Mouse (Mus musculus) forebrain, embryonic 14.5 days (tissue): ENCODE measurements around the gene C730034F03Rik. TPM values are rescaled to one million over a fixed set of nuclear protein-coding genes. Genes with fewer than 3 reads are reported as not detected.

ENCODE experiments used
- ATAC-seq: fragments of 200-750 bp; cut with Nextera tagmentation; 2 replicates; pipeline ENCODE4 v1.8.0; 2017; ENCODE audit warnings: mild to moderate bottlenecking, moderate library complexity
- DNase-seq: peaks from one replicate; pipeline ENCODE4 v3.0.0-alpha.2; 2015; ENCODE audit warnings: low spot score
- H3K27ac ChIP-seq: fragments of 300-500 bp; sonication (generic); 2 replicates; pipeline ENCODE4 v1.5.1; 2014; ENCODE audit warnings: low read depth, mild to moderate bottlenecking, control low read depth, low read length, moderate library complexity
- H3K27me3 ChIP-seq: fragments of 300-500 bp; sonication (generic); replicated peaks from 2 replicates; pipeline ENCODE4 v1.6.1; 2014; ENCODE audit warnings: low read length, control low read depth, mixed read lengths; ENCODE audit not compliant: control insufficient read depth, insufficient read depth
- H3K36me3 ChIP-seq: fragments of 300-500 bp; sonication (generic); 2 replicates; pipeline ENCODE4 v1.6.1; 2014; ENCODE audit warnings: low read length, control low read depth; ENCODE audit not compliant: control insufficient read depth, insufficient read depth
- H3K4me1 ChIP-seq: fragments of 300-500 bp; sonication (generic); 2 replicates; pipeline ENCODE4 v1.6.1; 2014; ENCODE audit warnings: antibody characterized with exemption, low read length, control low read depth; ENCODE audit not compliant: control insufficient read depth, insufficient read depth
- H3K4me2 ChIP-seq: fragments of 300-500 bp; sonication (generic); 2 replicates; pipeline ENCODE4 v1.6.1; 2014; ENCODE audit warnings: mild to moderate bottlenecking, control low read depth, low read length
- H3K4me3 ChIP-seq: fragments of 300-500 bp; sonication (generic); 2 replicates; pipeline ENCODE4 v1.5.1; 2014; ENCODE audit warnings: low read depth, low read length, control low read depth
- H3K9ac ChIP-seq: fragments of 300-500 bp; sonication (generic); 2 replicates; pipeline ENCODE4 v1.6.1; 2014; ENCODE audit warnings: mild to moderate bottlenecking, low read length, control low read depth, moderate library complexity
- H3K9me3 ChIP-seq: fragments of 300-500 bp; sonication (generic); replicated peaks from 2 replicates; pipeline ENCODE4 v1.6.1; 2016; ENCODE audit warnings: low read length, control low read depth, mixed read lengths; ENCODE audit not compliant: control insufficient read depth
- WGBS: fragments of 180-500 bp; shearing (Covaris S2); extraction: QIAGEN DNeasy Blood & Tissue Kit; methylation state at CpG from one replicate; pipeline ENCODE4 v1.1.7; 2014; 5-methylcytosine and 5-hydroxymethylcytosine counted together
- polyA plus RNA-seq: library from polyadenylated mRNA; unstranded; fragments of >200 nt; fragmentation: Nextera tagmentation; extraction: Ambion mirVana; gene quantifications from 2 replicates; pipeline ENCODE4 v1.2.1, GENCODE M21; 2014

Gene C730034F03Rik
- polyA plus RNA-seq, 1 experiment from 2014 or later: 1.3 TPM

GRCm38 (mm10) chr15:89475293-89475600 is 45.9 kb downstream of the C730034F03Rik start:
- H3K4me3 ChIP-seq: peak overlapping the region; percentile 52; the same call in 1 of the 2 replicates
- peak overlapping the region; percentile 72 for H3K9ac ChIP-seq
- peaks cover 6% of the 10 kb centered on the region for H3K4me1 ChIP-seq
- ATAC-seq (0 out of 2 replicates have a peak, but pooled peaks have one; percentile 0), DNase-seq (no peak)
- no peaks in the 10 kb centered on the region for H3K36me3 ChIP-seq
- no peaks in the 10 kb centered on the region; the same call in 1 of the 2 replicates for H3K27me3 ChIP-seq
- 89% methylated on average over 7 of the region's 7 CpGs for WGBS
- peak overlapping the region; percentile 89 for H3K4me2 ChIP-seq
- no peaks in the 10 kb centered on the region for H3K9me3 ChIP-seq
- H3K27ac ChIP-seq: no peak overlapping the region

DNA sequence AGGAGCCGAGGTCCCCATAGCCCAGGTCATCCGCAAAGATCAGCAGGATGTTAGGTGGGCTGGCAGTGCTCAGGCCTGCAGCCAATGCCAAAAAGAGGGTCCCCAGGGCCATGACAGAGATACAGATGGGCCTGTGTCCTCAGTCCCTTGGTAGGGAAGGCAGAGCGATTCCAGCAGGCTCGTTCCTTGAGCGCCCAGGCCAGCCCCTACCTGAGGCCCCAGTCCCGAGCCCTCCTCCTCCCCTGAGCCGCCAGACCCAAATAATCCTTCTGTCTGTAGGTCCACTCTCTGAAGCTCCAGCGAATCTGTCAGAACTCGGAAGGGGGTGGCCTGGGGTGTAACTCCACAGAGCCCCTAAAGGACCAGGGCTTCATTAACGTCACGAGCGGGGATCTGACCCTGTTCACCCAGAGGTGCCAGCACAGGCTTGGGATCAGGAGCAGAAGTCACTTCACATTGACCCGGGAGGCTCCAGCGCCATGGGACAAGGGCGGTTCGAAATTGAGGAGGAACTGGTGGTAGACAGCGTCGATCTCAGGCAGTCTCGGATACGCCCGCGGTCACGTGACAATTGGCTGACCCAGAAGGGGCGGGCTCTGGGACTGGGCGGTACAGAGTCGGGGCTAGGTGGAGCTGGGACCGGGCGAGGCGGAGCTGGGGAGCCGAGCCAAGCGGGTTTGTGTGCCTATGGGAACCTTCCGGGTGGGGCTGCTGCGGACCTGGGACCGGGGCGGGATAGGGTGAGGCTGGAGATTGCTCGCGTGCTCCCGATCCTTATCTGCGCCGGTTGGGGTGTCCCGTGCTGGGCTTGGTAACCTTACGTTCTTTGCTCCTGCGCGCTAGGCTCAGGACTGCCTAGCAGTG is 46.5 kb downstream of the C730034F03Rik start:
- Histone ChIP-seq H3K9me3 (no peaks in the 10 kb centered on the region), H3K4me2 (peak overlapping the region; percentile 89), H3K27me3 (no peaks in the 10 kb centered on the region; the same call in 1 of the 2 replicates), H3K4me3 (peak overlapping the region; percentile 52), H3K4me1 (peaks cover 6% of the 10 kb centered on the region), H3K27ac (peak overlapping the region; percentile 63), H3K36me3 (no peaks in the 10 kb centered on the region), H3K9ac (peak overlapping the region; percentile 72)
- WGBS: 8% methylated on average over 44 of the region's 44 CpGs
- ATAC-seq (peak; percentile 98), DNase-seq (peak; percentile 93)

DNA sequence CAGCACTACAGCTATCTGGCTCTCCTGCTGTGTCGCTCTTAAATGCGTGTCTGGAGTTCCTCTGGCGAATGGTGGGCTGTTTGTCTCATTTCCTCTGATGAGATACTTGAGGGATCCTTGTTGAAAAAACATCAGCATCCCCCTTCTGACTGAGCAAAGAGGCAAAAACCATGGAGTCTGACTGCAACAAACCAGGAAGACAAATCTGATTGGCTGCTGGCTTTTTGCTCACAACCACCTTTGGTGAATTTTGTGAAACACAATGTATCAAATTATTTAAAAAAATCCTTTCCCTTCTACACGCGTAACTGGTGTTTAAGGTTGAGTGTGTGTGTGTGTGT is 47.1 kb downstream of the C730034F03Rik start:
- WGBS: 5% methylated on average over 5 of the region's 5 CpGs

DNA sequence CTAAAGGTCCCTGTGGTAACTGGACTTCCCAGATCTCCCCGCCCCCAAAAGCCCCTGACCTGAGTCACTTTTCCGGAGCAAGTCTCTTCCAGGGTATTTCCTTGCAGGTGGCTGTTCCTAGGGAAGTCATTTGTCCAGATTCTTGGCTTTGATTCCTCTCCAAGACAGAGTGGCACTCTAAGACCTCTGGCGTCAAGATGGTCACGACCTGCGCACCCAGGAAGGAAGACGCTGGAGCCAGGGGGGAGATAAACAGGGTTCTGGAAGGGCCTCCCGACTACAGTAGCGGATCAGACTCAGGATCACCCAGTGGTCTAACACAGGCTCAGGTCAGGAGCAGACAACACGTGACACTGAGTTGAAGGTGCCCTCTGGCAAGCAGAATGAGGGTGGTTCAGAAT is 47.7 kb downstream of the C730034F03Rik start, which contains the start of gene Arsa:
Gene Arsa, minus strand, starts transcription at position 335 of the 401 bp plus-strand sequence.
- Histone ChIP-seq H3K27me3 (no peaks in the 10 kb centered on the region; the same call in 1 of the 2 replicates), H3K27ac (peak within 1 kb of the TSS; percentile 63), H3K4me2 (peak within 1 kb of the TSS; percentile 89), H3K36me3 (no peaks in the 10 kb centered on the region), H3K9me3 (no peaks in the 10 kb centered on the region), H3K4me1 (peaks cover 6% of the 10 kb centered on the region), H3K9ac (peak within 1 kb of the TSS; percentile 72), H3K4me3 (peak within 1 kb of the TSS; percentile 52)
- no peak for ATAC-seq
- 33% methylated on average over 9 of the region's 9 CpGs for WGBS
- no peak for DNase-seq

More for the DNA sequence above, 47.1 kb downstream of the C730034F03Rik start:
- Histone ChIP-seq H3K27me3 (no peaks in the 10 kb centered on the region; the same call in 1 of the 2 replicates), H3K27ac (peak overlapping the region; percentile 63), H3K4me2 (peak overlapping the region; percentile 89), H3K9me3 (no peaks in the 10 kb centered on the region), H3K36me3 (no peaks in the 10 kb centered on the region), H3K4me3 (peak overlapping the region; percentile 52), H3K9ac (peak overlapping the region; percentile 72), H3K4me1 (peaks cover 6% of the 10 kb centered on the region)
- DNase-seq: no peak
- no peak; the same call in 1 of the 2 replicates for ATAC-seq

- Histone ChIP-seq H3K27ac (no peak overlapping the region), H3K27me3 (no peaks in the 10 kb centered on the region; the same call in 1 of the 2 replicates), H3K4me2 (no peak overlapping the region), H3K9me3 (no peaks in the 10 kb centered on the region), H3K9ac (no peak overlapping the region), H3K4me1 (peaks cover 6% of the 10 kb centered on the region), H3K4me3 (no peak overlapping the region), H3K36me3 (no peaks in the 10 kb centered on the region)
- 50% methylated on average over 8 of the region's 8 CpGs for WGBS
- ATAC-seq: no peak
- no peak for DNase-seq
Observed at GRCm38 (mm10) chr15:89477806-89478205, 48.4 kb downstream of the C730034F03Rik start.

DNA sequence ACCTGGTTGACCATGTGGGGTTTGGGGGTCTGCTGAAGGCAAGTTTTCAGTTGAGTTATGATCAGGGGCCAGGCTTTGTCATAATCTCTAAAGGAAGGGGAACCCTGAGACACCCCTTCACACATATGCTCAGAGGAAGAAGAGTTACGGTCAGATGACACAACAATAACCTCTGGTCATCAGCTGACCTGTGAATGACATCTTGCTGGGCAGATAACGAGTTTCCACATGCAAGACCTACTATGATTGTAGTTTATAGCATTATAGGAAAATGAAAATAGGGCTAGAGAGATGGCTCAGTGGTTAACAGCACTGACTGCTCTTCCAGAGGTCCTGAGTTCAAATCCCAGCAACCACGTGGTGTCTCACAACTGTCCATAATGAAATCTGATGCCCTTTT is 49.2 kb downstream of the C730034F03Rik start:
- no peak overlapping the region for H3K27ac ChIP-seq

More for the DNA sequence above, 49.2 kb downstream of the C730034F03Rik start:
- Histone ChIP-seq H3K4me2 (no peak overlapping the region), H3K9ac (no peak overlapping the region), H3K4me1 (peaks cover 6% of the 10 kb centered on the region), H3K36me3 (no peaks in the 10 kb centered on the region), H3K27me3 (no peaks in the 10 kb centered on the region; the same call in 1 of the 2 replicates), H3K4me3 (no peak overlapping the region), H3K9me3 (no peaks in the 10 kb centered on the region)
- DNase-seq: no peak
- 87% methylated on average over 3 of the region's 3 CpGs for WGBS
- ATAC-seq: no peak

Other genes starting within 250 kb of the C730034F03Rik start
- gene Plxnb2, start 248.8 kb upstream of the C730034F03Rik start, polyA plus RNA-seq: 101 TPM in 2 replicates
- 39.0 and 49.2 TPM in 2 replicates for gene Dennd6b, start 233.1 kb upstream of the C730034F03Rik start, polyA plus RNA-seq
- 69.4 and 77.1 TPM in 2 replicates for gene Ppp6r2, start 218.0 kb upstream of the C730034F03Rik start, polyA plus RNA-seq
- gene Sbf1, start 114.3 kb upstream of the C730034F03Rik start, polyA plus RNA-seq: 61.8 and 82.8 TPM in 2 replicates
- gene Adm2, start 106.9 kb upstream of the C730034F03Rik start, polyA plus RNA-seq: not detected in 2 replicates
- gene Miox, start 95.2 kb upstream of the C730034F03Rik start, polyA plus RNA-seq: not detected in 2 replicates
- gene Lmf2, start 73.9 kb upstream of the C730034F03Rik start, polyA plus RNA-seq: 19.9 and 22.1 TPM in 2 replicates
- gene Ncaph2, start 73.9 kb upstream of the C730034F03Rik start, polyA plus RNA-seq: 132 and 141 TPM in 2 replicates
- gene Sco2, start 55.7 kb upstream of the C730034F03Rik start, polyA plus RNA-seq: 14.7 and 16.4 TPM in 2 replicates
- gene Tymp, start 52.5 kb upstream of the C730034F03Rik start, polyA plus RNA-seq: 2.4 and 2.8 TPM in 2 replicates
- gene Odf3b, start 50.3 kb upstream of the C730034F03Rik start, polyA plus RNA-seq: 2.8 and 2.9 TPM in 2 replicates
- gene Klhdc7b, start 44.7 kb upstream of the C730034F03Rik start, polyA plus RNA-seq: not detected in 2 replicates
- gene Syce3, start 19.1 kb upstream of the C730034F03Rik start, polyA plus RNA-seq: not detected in 2 replicates
- 0.79 and 0.89 TPM in 2 replicates for gene Cpt1b, start 3.7 kb upstream of the C730034F03Rik start, polyA plus RNA-seq
- gene Gm44502, start 107 bp downstream of the C730034F03Rik start, polyA plus RNA-seq: not detected in 2 replicates
- 59.3 and 66.3 TPM in 2 replicates for gene Chkb, start 319 bp downstream of the C730034F03Rik start, polyA plus RNA-seq
- gene Mapk8ip2, start 24.3 kb downstream of the C730034F03Rik start, polyA plus RNA-seq: 32.1 and 45.0 TPM in 2 replicates
- 14.0 and 16.5 TPM in 2 replicates for gene Arsa, start 47.8 kb downstream of the C730034F03Rik start, polyA plus RNA-seq
- 4.8 and 6.0 TPM in 2 replicates for gene Shank3, start 70.0 kb downstream of the C730034F03Rik start, polyA plus RNA-seq
- 0.63 and 1.2 TPM in 2 replicates for gene Acr, start 138.7 kb downstream of the C730034F03Rik start, polyA plus RNA-seq
- gene Rabl2, start 162.3 kb downstream of the C730034F03Rik start, polyA plus RNA-seq: 61.9 and 67.0 TPM in 2 replicates